Mouse (Mus musculus) embryonic fibroblast, embryonic 13.5 days (primary cell): ENCODE measurements around the gene Epha7.

ENCODE experiments used
- CTCF ChIP-seq: IDR thresholded peaks from 2 replicates; pipeline ENCODE4 v1.5.1; 2011; ENCODE audit warnings: mild to moderate bottlenecking, control low read depth, low read length, moderate library complexity, borderline replicate concordance; ENCODE audit not compliant: insufficient read depth
- POLR2A ChIP-seq: IDR thresholded peaks from 2 replicates; pipeline ENCODE4 v1.6.1; 2011; ENCODE audit warnings: low read depth, mild to moderate bottlenecking, control low read depth, low read length, moderate library complexity

GRCm38 (mm10) chr4:28889630-28890029 lies 76.7 kb downstream of the Epha7 start:
- TF ChIP-seq POLR2A (no peak), CTCF (no peak)
